Mouse (Mus musculus): ENCODE data around the gene Cox6b1.

- TF ChIP-seq EP300 (IDR thresholded peaks at IDR 0.05; ENCODE audit: low read depth) (no peak), CTCF (IDR thresholded peaks at IDR 0.05; ENCODE audit: low read depth) (no peak)
Measured at GRCm38 (mm10) chr7:30572389-30572788, 53.6 kb downstream of the Cox6b1 start.

Measured in heart, postnatal 0 days (tissue).